ENCODE assay signal across 8 mouse cellular contexts in genomic region chr8:70699834-70700554, GRCm38 (mm10). TPM values are rescaled to one million over a fixed set of nuclear protein-coding genes. Genes with fewer than 3 reads are reported as not detected.
DNase-seq lines count a peak whose midpoint lies in the region; ATAC-seq and TF ChIP-seq lines count a peak whose summit lies in the region.

No protein-coding gene starts in this region.

- peak overlapping the region; percentile 96 for H3K4me3 ChIP-seq in embryonic facial prominence, embryonic 11.5 days (ENCODE audit: low read depth, low read length)
- peak overlapping the region; percentile 67 for H3K4me3 ChIP-seq in kidney, adult 2 months (ENCODE audit: insufficient read depth, low read depth, low read length)
- peak overlapping the region; percentile 97 for H3K4me3 ChIP-seq in limb, embryonic 13.5 days
- H3K4me3 ChIP-seq in midbrain, embryonic 16.5 days (ENCODE audit: low read depth, low read length) = peak overlapping the region; percentile 98

- H3K36me3 ChIP-seq in embryonic facial prominence, embryonic 11.5 days (replicated peaks; ENCODE audit: control insufficient read depth, insufficient read depth, low read depth, low read length) = no peaks in the 10 kb centered on the region
- H3K36me3 ChIP-seq in kidney, adult 2 months (ENCODE audit: control insufficient read depth, insufficient read depth, low read length) = no peaks in the 10 kb centered on the region
- H3K36me3 ChIP-seq in limb, embryonic 13.5 days = peaks cover 15% of the 10 kb centered on the region; the same call in 1 of the 2 replicates
- H3K36me3 ChIP-seq in midbrain, embryonic 16.5 days (ENCODE audit: control insufficient read depth, insufficient read depth, low read length) = 0 out of 2 replicates have a peak, but pooled peaks cover 3% of the 10 kb centered on the region

- H3K4me2 ChIP-seq in embryonic facial prominence, embryonic 11.5 days (ENCODE audit: low read depth, low read length) = peak overlapping the region; percentile 82
- peak overlapping the region; percentile 75 for H3K4me2 ChIP-seq in limb, embryonic 13.5 days (replicated peaks)
- peak overlapping the region; percentile 82 for H3K4me2 ChIP-seq in midbrain, embryonic 16.5 days (ENCODE audit: low read length)

- peak overlapping the region; percentile 96 for H3K27ac ChIP-seq in embryonic facial prominence, embryonic 11.5 days (replicated peaks; ENCODE audit: low read depth, low read length)
- H3K27ac ChIP-seq in kidney, adult 2 months (ENCODE audit: insufficient read depth, low read depth, low read length) = peak overlapping the region; percentile 92
- H3K27ac ChIP-seq in limb, embryonic 13.5 days = peak overlapping the region; percentile 98
- H3K27ac ChIP-seq in midbrain, embryonic 16.5 days (ENCODE audit: low read length) = peak overlapping the region; percentile 99

- H3K4me1 ChIP-seq in embryonic facial prominence, embryonic 11.5 days (ENCODE audit: control insufficient read depth, insufficient read depth, low read length) = peaks cover 7% of the 10 kb centered on the region
- H3K4me1 ChIP-seq in kidney, adult 2 months (ENCODE audit: control insufficient read depth, insufficient read depth, low read length) = peaks cover 32% of the 10 kb centered on the region
- peaks cover 55% of the 10 kb centered on the region for H3K4me1 ChIP-seq in limb, embryonic 13.5 days
- H3K4me1 ChIP-seq in midbrain, embryonic 16.5 days (ENCODE audit: control insufficient read depth, insufficient read depth, low read length) = peaks cover 36% of the 10 kb centered on the region

- TF ChIP-seq POLR2A in kidney, adult 2 months (IDR thresholded peaks at IDR 0.05; ENCODE audit: low read depth, low read length) = peak; percentile 49

- under 1% methylated on average over 57 of the region's 59 CpGs for WGBS in embryonic facial prominence, embryonic 11.5 days
- under 1% methylated on average over 59 of the region's 59 CpGs for WGBS in kidney, adult 2 months
- under 1% methylated on average over 53 of the region's 59 CpGs for WGBS in limb, embryonic 13.5 days
- under 1% methylated on average over 58 of the region's 59 CpGs for WGBS in midbrain, embryonic 16.5 days

- peak; percentile 90 for DNase-seq in adrenal gland, postnatal 14 days
- peak; percentile 85 for DNase-seq in embryonic facial prominence, embryonic 11.5 days (ENCODE audit: low spot score)
- peak; percentile 86 to 87 for DNase-seq in heart, adult 18-20 months
- DNase-seq in kidney, adult 2 months = peak; percentile 85
- peak; percentile 83 to 84 for DNase-seq in spleen, postnatal 10 days (ENCODE audit: low spot score in 2 of 2)

- ATAC-seq in embryonic facial prominence, embryonic 11.5 days (replicated peaks; ENCODE audit: insufficient number of reproducible peaks, low FRiP score, low TSS enrichment, low read depth) = no peak
- ATAC-seq in limb, embryonic 13.5 days (ENCODE audit: low FRiP score, low read depth) = no peak
- no peak for ATAC-seq in midbrain, embryonic 16.5 days
- ATAC-seq in inflammation-experienced regulatory T-cells, adult 6 months = no peak

- H3K27me3 ChIP-seq in embryonic facial prominence, embryonic 11.5 days (ENCODE audit: control insufficient read depth, insufficient read depth, low read length) = no peaks in the 10 kb centered on the region
- no peaks in the 10 kb centered on the region for H3K27me3 ChIP-seq in kidney, adult 2 months (replicated peaks; ENCODE audit: control insufficient read depth, insufficient read depth, low read length)
- no peaks in the 10 kb centered on the region for H3K27me3 ChIP-seq in limb, embryonic 13.5 days
- H3K27me3 ChIP-seq in midbrain, embryonic 16.5 days (ENCODE audit: control insufficient read depth, insufficient read depth, low read depth, low read length) = no peaks in the 10 kb centered on the region; the same call in 1 of the 2 replicates

- no peak for TF ChIP-seq CTCF in kidney, adult 2 months (conservative IDR thresholded peaks at IDR 0.05; ENCODE audit: insufficient read depth, insufficient read length, low read depth, low read length)

- peak overlapping the region; percentile 97 for H3K9ac ChIP-seq in embryonic facial prominence, embryonic 11.5 days (replicated peaks; ENCODE audit: low read length)
- H3K9ac ChIP-seq in limb, embryonic 13.5 days = peak overlapping the region; percentile 100
- H3K9ac ChIP-seq in midbrain, embryonic 16.5 days (ENCODE audit: low read depth, low read length) = peak overlapping the region; percentile 99

- no peaks in the 10 kb centered on the region for H3K9me3 ChIP-seq in embryonic facial prominence, embryonic 11.5 days (replicated peaks; ENCODE audit: control insufficient read depth, low read length)
- H3K9me3 ChIP-seq in limb, embryonic 13.5 days = no peaks in the 10 kb centered on the region
- no peaks in the 10 kb centered on the region for H3K9me3 ChIP-seq in midbrain, embryonic 16.5 days (replicated peaks; ENCODE audit: control insufficient read depth, low read length, poor library complexity, severe bottlenecking)

RNA-seq across cellular contexts. Expression of gene Jund, which starts 1.2 kb away (rescaled TPM):
- 165 and 174 TPM in 2 replicates for total RNA-seq in adrenal gland, postnatal 14 days (2021)
- 94.2 and 104 TPM in 2 replicates for polyA plus RNA-seq in embryonic facial prominence, embryonic 11.5 days (2014; fragmentation: Nextera tagmentation; extraction: Ambion mirVana)
- 100 to 1,000 TPM; 129 to 138 TPM for total RNA-seq in heart, adult 18-20 months (2021)
- 158 and 201 TPM in 2 replicates for polyA plus RNA-seq in kidney, adult 2 months (2012; rRNA removed)
- 57.3 and 61.1 TPM in 2 replicates for polyA plus RNA-seq in limb, embryonic 13.5 days (2015; fragmentation: Nextera tagmentation; extraction: Ambion mirVana)
- 60.4 and 67.9 TPM in 2 replicates for polyA plus RNA-seq in midbrain, embryonic 16.5 days (2015; fragmentation: Nextera tagmentation; extraction: Ambion mirVana)
- 10 to 100 TPM; 13.9 to 23.2 (median 16.6) TPM for polyA plus RNA-seq in inflammation-experienced regulatory T-cells, adult 6 months (2017; shearing (Covaris generic))

RNA-seq across cellular contexts. Expression of gene Iqcn, which starts 3.3 kb away (rescaled TPM):
- 0.11 and 0.19 TPM in 2 replicates for total RNA-seq in adrenal gland, postnatal 14 days (2021)
- not detected in 2 replicates for polyA plus RNA-seq in embryonic facial prominence, embryonic 11.5 days (2014; fragmentation: Nextera tagmentation; extraction: Ambion mirVana)
- total RNA-seq in heart, adult 18-20 months (2021) = under 1 TPM in 1 of 2 experiments, not detected in 1; 0.05 TPM
- 0.03 and 0.12 TPM in 2 replicates for polyA plus RNA-seq in kidney, adult 2 months (2012; rRNA removed)
- not detected in 2 replicates for polyA plus RNA-seq in limb, embryonic 13.5 days (2015; fragmentation: Nextera tagmentation; extraction: Ambion mirVana)
- 0.06 TPM in 1 of 2 replicates, not detected in the other for polyA plus RNA-seq in midbrain, embryonic 16.5 days (2015; fragmentation: Nextera tagmentation; extraction: Ambion mirVana)
- not detected for polyA plus RNA-seq in inflammation-experienced regulatory T-cells, adult 6 months (2017; shearing (Covaris generic))

RNA-seq across cellular contexts. Expression of gene Gm3336, which starts 18.3 kb away (rescaled TPM):
- total RNA-seq in adrenal gland, postnatal 14 days (2021) = 0.70 TPM in 1 of 2 replicates, not detected in the other
- not detected in 2 replicates for polyA plus RNA-seq in embryonic facial prominence, embryonic 11.5 days (2014; fragmentation: Nextera tagmentation; extraction: Ambion mirVana)
- not detected for total RNA-seq in heart, adult 18-20 months (2021)
- 0.61 and 0.99 TPM in 2 replicates for polyA plus RNA-seq in kidney, adult 2 months (2012; rRNA removed)
- polyA plus RNA-seq in limb, embryonic 13.5 days (2015; fragmentation: Nextera tagmentation; extraction: Ambion mirVana) = not detected in 2 replicates
- polyA plus RNA-seq in midbrain, embryonic 16.5 days (2015; fragmentation: Nextera tagmentation; extraction: Ambion mirVana) = not detected in 2 replicates
- under 1 TPM in 1 of 3 experiments, not detected in 2; 0.55 TPM for polyA plus RNA-seq in inflammation-experienced regulatory T-cells, adult 6 months (2017; shearing (Covaris generic))

RNA-seq across cellular contexts. Expression of gene Pde4c, which starts 23.5 kb away (rescaled TPM):
- total RNA-seq in adrenal gland, postnatal 14 days (2021) = 1.9 TPM in 2 replicates
- 0.06 and 0.20 TPM in 2 replicates for polyA plus RNA-seq in embryonic facial prominence, embryonic 11.5 days (2014; fragmentation: Nextera tagmentation; extraction: Ambion mirVana)
- 1 to 10 TPM; 1.4 to 2.0 TPM for total RNA-seq in heart, adult 18-20 months (2021)
- polyA plus RNA-seq in kidney, adult 2 months (2012; rRNA removed) = 81.6 and 113 TPM in 2 replicates
- polyA plus RNA-seq in limb, embryonic 13.5 days (2015; fragmentation: Nextera tagmentation; extraction: Ambion mirVana) = 0.04 and 0.06 TPM in 2 replicates
- 0.11 and 0.23 TPM in 2 replicates for polyA plus RNA-seq in midbrain, embryonic 16.5 days (2015; fragmentation: Nextera tagmentation; extraction: Ambion mirVana)
- under 1 TPM; 0.19 to 0.59 (median 0.25) TPM for polyA plus RNA-seq in inflammation-experienced regulatory T-cells, adult 6 months (2017; shearing (Covaris generic))

RNA-seq across cellular contexts. Expression of gene Lsm4, which starts 26.9 kb away (rescaled TPM):
- 76.0 and 78.6 TPM in 2 replicates for total RNA-seq in adrenal gland, postnatal 14 days (2021)
- 323 and 334 TPM in 2 replicates for polyA plus RNA-seq in embryonic facial prominence, embryonic 11.5 days (2014; fragmentation: Nextera tagmentation; extraction: Ambion mirVana)
- total RNA-seq in heart, adult 18-20 months (2021) = 10 to 100 TPM; 66.7 to 73.1 TPM
- 106 and 120 TPM in 2 replicates for polyA plus RNA-seq in kidney, adult 2 months (2012; rRNA removed)
- 240 and 246 TPM in 2 replicates for polyA plus RNA-seq in limb, embryonic 13.5 days (2015; fragmentation: Nextera tagmentation; extraction: Ambion mirVana)
- 137 and 143 TPM in 2 replicates for polyA plus RNA-seq in midbrain, embryonic 16.5 days (2015; fragmentation: Nextera tagmentation; extraction: Ambion mirVana)
- 100 to 1,000 TPM in 1 of 3 experiments, 10 to 100 TPM in 2; 79.0 to 128 (median 97.8) TPM for polyA plus RNA-seq in inflammation-experienced regulatory T-cells, adult 6 months (2017; shearing (Covaris generic))
